Mouse (Mus musculus) intestine, postnatal 0 days (tissue): ENCODE measurements around the gene Emilin2. TPM values are rescaled to one million over a fixed set of nuclear protein-coding genes. Genes with fewer than 3 reads are reported as not detected.

ENCODE experiments used
- ATAC-seq: fragments of 200-750 bp; cut with Nextera tagmentation; 2 replicates; pipeline ENCODE4 v1.8.0; 2017; ENCODE audit warnings: mild to moderate bottlenecking, moderate TSS enrichment, moderate library complexity
- H3K27ac ChIP-seq: fragments of 300-500 bp; sonication (generic); 2 replicates; pipeline ENCODE4 v1.5.1; 2014; ENCODE audit warnings: mild to moderate bottlenecking, low read depth, low read length, moderate library complexity
- H3K27me3 ChIP-seq: fragments of 300-500 bp; sonication (generic); replicated peaks from 2 replicates; pipeline ENCODE4 v1.6.1; 2014; ENCODE audit warnings: low read length, mixed read lengths; ENCODE audit not compliant: control insufficient read depth, insufficient read depth
- H3K36me3 ChIP-seq: fragments of 300-500 bp; sonication (generic); 2 replicates; pipeline ENCODE4 v1.6.1; 2014; ENCODE audit warnings: mild to moderate bottlenecking, moderate library complexity; ENCODE audit not compliant: control insufficient read depth, insufficient read depth
- H3K4me1 ChIP-seq: fragments of 300-500 bp; sonication (generic); replicated peaks from 2 replicates; pipeline ENCODE4 v1.6.1; 2014; ENCODE audit warnings: antibody characterized with exemption, low read length, mixed read lengths; ENCODE audit not compliant: control insufficient read depth, insufficient read depth
- H3K4me2 ChIP-seq: fragments of 300-500 bp; sonication (generic); replicated peaks from 2 replicates; pipeline ENCODE4 v1.6.1; 2014; ENCODE audit warnings: low read depth, mild to moderate bottlenecking, moderate library complexity
- H3K4me3 ChIP-seq: fragments of 300-500 bp; sonication (generic); 2 replicates; pipeline ENCODE4 v1.5.1; 2014; ENCODE audit warnings: low read depth, low read length
- H3K9ac ChIP-seq: fragments of 300-500 bp; sonication (generic); 2 replicates; pipeline ENCODE4 v1.6.1; 2014; ENCODE audit warnings: mild to moderate bottlenecking, low read depth, low read length
- H3K9me3 ChIP-seq: fragments of 300-500 bp; sonication (generic); 2 replicates; pipeline ENCODE4 v1.6.1; 2016; ENCODE audit warnings: mixed run types; ENCODE audit not compliant: control insufficient read depth
- CTCF ChIP-seq: sonication (generic); IDR thresholded peaks from 2 replicates; pipeline ENCODE4 v1.5.1; 2016; ENCODE audit warnings: low read depth, mild to moderate bottlenecking, control low read depth, antibody characterized with exemption, moderate library complexity
- WGBS: fragments of 180-500 bp; shearing (Covaris S2); extraction: QIAGEN DNeasy Blood & Tissue Kit; methylation state at CpG from one replicate; pipeline ENCODE4 v1.1.7; 2014; 5-methylcytosine and 5-hydroxymethylcytosine counted together
- polyA plus RNA-seq: library from polyadenylated mRNA; unstranded; fragments of >200 nt; fragmentation: Nextera tagmentation; extraction: Ambion mirVana; gene quantifications from 2 replicates; pipeline ENCODE4 v1.2.1, GENCODE M21; 2015

Emilin2 gene
- polyA plus RNA-seq, 1 experiment from 2014 or later = 0.82 TPM

GRCm38 (mm10) chr17:71208921-71209320 lies 102.9 kb downstream of the Emilin2 start:
- no peaks in the 10 kb centered on the region; the same call in 1 of the 2 replicates for H3K36me3 ChIP-seq

DNA sequence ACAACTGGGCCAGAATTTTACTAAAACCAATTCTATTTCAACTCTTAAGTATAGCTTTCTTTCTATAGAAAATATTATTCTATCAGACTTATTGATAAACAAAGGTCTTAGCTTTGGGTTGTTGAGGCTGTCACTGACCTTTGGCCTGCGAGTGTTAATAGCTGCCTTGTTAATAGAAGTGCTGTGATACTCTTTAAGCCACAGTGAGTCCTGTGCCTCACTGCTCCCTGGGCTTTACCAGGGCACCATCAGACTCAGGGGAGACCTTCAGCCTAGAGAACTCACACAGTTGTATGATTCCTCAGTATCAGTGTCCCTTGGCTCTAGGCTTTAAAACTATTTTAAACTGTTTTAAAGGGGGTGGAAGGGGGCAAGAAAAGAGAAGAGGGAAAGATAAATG lies 103.4 kb downstream of the Emilin2 start:
- H3K4me2 ChIP-seq = no peak overlapping the region
- no peak overlapping the region for H3K9ac ChIP-seq
- ATAC-seq = no peak
- no peak overlapping the region for H3K4me3 ChIP-seq
- 0 out of 2 replicates have a peak, but pooled peaks cover 4% of the 10 kb centered on the region for H3K4me1 ChIP-seq
- 90% methylated on average over 1 of the region's 1 CpGs for WGBS
- no peaks in the 10 kb centered on the region for H3K9me3 ChIP-seq
- H3K36me3 ChIP-seq = no peaks in the 10 kb centered on the region; the same call in 1 of the 2 replicates
- no peak for TF ChIP-seq CTCF
- no peak overlapping the region for H3K27ac ChIP-seq
- no peaks in the 10 kb centered on the region for H3K27me3 ChIP-seq

More at GRCm38 (mm10) chr17:71208921-71209320, 102.9 kb downstream of the Emilin2 start:
- Histone ChIP-seq H3K4me2 (no peak overlapping the region), H3K9me3 (no peaks in the 10 kb centered on the region), H3K27ac (no peak overlapping the region), H3K27me3 (no peaks in the 10 kb centered on the region), H3K4me3 (no peak overlapping the region), H3K4me1 (0 out of 2 replicates have a peak, but pooled peaks cover 4% of the 10 kb centered on the region), H3K9ac (no peak overlapping the region)
- WGBS = 74% methylated on average over 1 of the region's 1 CpGs
- peak; percentile 7; the same call in 1 of the 2 replicates for TF ChIP-seq CTCF
- no peak for ATAC-seq

DNA sequence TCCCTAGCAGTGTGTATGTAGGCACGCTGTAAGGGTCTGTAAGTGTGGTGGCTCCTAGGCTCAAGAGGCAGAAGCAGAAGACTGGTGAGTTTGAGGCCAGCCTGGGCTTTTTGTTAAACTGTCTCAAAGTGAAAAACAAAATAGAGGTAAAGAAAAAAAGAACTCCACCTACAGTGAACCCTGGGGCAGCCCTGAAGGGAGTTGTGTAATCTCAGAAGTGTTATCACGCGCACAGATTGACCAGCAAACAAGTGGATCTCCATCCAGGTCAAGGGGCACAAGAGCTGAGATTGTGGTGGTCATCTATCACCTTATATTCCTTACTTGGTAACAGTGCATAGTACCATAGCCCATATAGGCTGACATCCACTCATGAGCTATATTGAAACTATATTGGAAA lies 104.5 kb downstream of the Emilin2 start:
- Histone ChIP-seq H3K27me3 (no peaks in the 10 kb centered on the region), H3K27ac (0 out of 2 replicates have a peak overlapping the region, but pooled peaks have one; percentile 29), H3K4me2 (no peak overlapping the region), H3K9me3 (no peaks in the 10 kb centered on the region), H3K4me1 (0 out of 2 replicates have a peak, but pooled peaks cover 4% of the 10 kb centered on the region), H3K4me3 (no peak overlapping the region), H3K9ac (no peak overlapping the region), H3K36me3 (no peaks in the 10 kb centered on the region; the same call in 1 of the 2 replicates)
- TF ChIP-seq CTCF = no peak
- WGBS = 65% methylated on average over 3 of the region's 3 CpGs
- ATAC-seq = no peak

DNA sequence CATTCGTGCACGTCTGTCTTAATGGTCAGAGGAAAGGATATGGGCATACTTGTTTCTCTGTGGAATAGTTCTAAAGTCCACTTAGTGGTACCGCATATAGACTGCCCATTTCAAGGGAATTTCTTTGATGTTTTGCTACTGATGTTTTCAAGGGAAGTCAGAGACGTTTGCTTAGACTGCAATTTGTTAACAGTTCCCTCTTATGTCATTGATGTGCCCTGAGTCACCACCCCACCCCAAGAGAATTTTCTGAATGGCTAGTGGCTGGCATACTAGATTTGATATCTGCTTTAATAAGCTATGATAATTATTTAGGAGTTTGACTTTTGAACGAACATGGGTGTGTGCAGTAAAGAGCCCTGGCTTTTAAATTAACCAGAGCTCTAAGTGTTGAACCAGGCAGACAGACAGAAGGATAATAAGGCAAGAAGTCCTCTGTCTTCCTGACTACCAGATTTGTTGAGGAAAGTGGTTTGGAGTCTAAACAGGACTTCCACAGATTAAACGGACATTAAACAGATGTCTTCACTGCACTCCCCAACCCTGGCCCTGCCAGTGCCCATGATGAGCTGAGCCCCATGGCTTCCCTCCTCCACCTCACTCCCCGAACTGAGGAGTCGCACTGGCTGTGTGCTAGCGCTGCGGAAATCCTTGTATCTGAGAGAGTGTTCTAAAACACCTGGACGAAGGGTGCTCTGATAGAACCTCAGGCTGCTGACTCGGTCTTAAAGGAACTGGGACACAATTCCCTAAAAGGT lies 105.5 kb downstream of the Emilin2 start:
- 20% methylated on average over 12 of the region's 12 CpGs for WGBS
- no peaks in the 10 kb centered on the region; the same call in 1 of the 2 replicates for H3K36me3 ChIP-seq
- TF ChIP-seq CTCF = no peak
- H3K9ac ChIP-seq = no peak overlapping the region
- peak overlapping the region; percentile 30 for H3K4me2 ChIP-seq
- peak overlapping the region; percentile 54 for H3K27ac ChIP-seq
- no peaks in the 10 kb centered on the region for H3K4me1 ChIP-seq
- H3K27me3 ChIP-seq = no peaks in the 10 kb centered on the region
- H3K4me3 ChIP-seq = no peak overlapping the region
- H3K9me3 ChIP-seq = no peaks in the 10 kb centered on the region
- peak; percentile 66 for ATAC-seq

- H3K4me2 ChIP-seq = peak overlapping the region; percentile 49
- peak overlapping the region; percentile 38 for H3K9ac ChIP-seq
- ATAC-seq = no peak
- no peak overlapping the region for H3K4me3 ChIP-seq
- H3K27me3 ChIP-seq = no peaks in the 10 kb centered on the region
- H3K36me3 ChIP-seq = peaks cover 7% of the 10 kb centered on the region; the same call in 1 of the 2 replicates
- 55% methylated on average over 6 of the region's 6 CpGs for WGBS
- peak overlapping the region; percentile 63 for H3K27ac ChIP-seq
- no peaks in the 10 kb centered on the region for H3K9me3 ChIP-seq
- no peak for TF ChIP-seq CTCF
- H3K4me1 ChIP-seq = no peaks in the 10 kb centered on the region
Observed at GRCm38 (mm10) chr17:71204809-71205091, 107.0 kb downstream of the Emilin2 start.

- no peaks in the 10 kb centered on the region for H3K27me3 ChIP-seq
- H3K36me3 ChIP-seq = peaks cover 7% of the 10 kb centered on the region; the same call in 1 of the 2 replicates
- H3K9me3 ChIP-seq = no peaks in the 10 kb centered on the region
- 59% methylated on average over 9 of the region's 9 CpGs for WGBS
- no peak overlapping the region for H3K4me3 ChIP-seq
- peak; percentile 59 for ATAC-seq
- H3K4me2 ChIP-seq = peak overlapping the region; percentile 49
- TF ChIP-seq CTCF = no peak
- H3K9ac ChIP-seq = peak overlapping the region; percentile 38
- no peaks in the 10 kb centered on the region for H3K4me1 ChIP-seq
- H3K27ac ChIP-seq = peak overlapping the region; percentile 63
Observed at GRCm38 (mm10) chr17:71203998-71204808, 107.6 kb downstream of the Emilin2 start.

Other genes with a start within 250 kb of the Emilin2 start
- gene Lpin2, start 129.4 kb downstream of the Emilin2 start, polyA plus RNA-seq = 22.2 and 24.8 TPM in 2 replicates
- 0.40 and 0.54 TPM in 2 replicates for gene Gm4707, start 147.9 kb upstream of the Emilin2 start, polyA plus RNA-seq
- 25.6 and 26.6 TPM in 2 replicates for gene Smchd1, start 163.4 kb upstream of the Emilin2 start, polyA plus RNA-seq
- 8.8 and 10.0 TPM in 2 replicates for gene Ndc80, start 214.9 kb upstream of the Emilin2 start, polyA plus RNA-seq
- 0.27 and 0.66 TPM in 2 replicates for gene Spdya, start 240.1 kb upstream of the Emilin2 start, polyA plus RNA-seq